Mouse (Mus musculus) MEL (cell line): ENCODE results near the gene Bcr.

Source experiments
- CTCF ChIP-seq, 3 experiments: IDR thresholded peaks in 2 of 3; conservative IDR thresholded peaks in 1 of 3; 2 replicates each; pipeline ENCODE4 v1.5.1; 2011 to 2012; ENCODE audit warnings: low read length in 3 of 3, low read depth in 2 of 3, mild to moderate bottlenecking in 2 of 3, improper control_type of control experiment in 1 of 3, inconsistent platforms in 1 of 3, mixed read lengths in 1 of 3, moderate library complexity in 1 of 3; ENCODE audit not compliant: control insufficient read depth in 1 of 3, insufficient read depth in 1 of 3, poor library complexity in 1 of 3, severe bottlenecking in 1 of 3
- EP300 ChIP-seq, 2 experiments: IDR thresholded peaks; 2 replicates each; pipeline ENCODE4 v1.6.1; 2011; ENCODE audit warnings: improper control_type of control experiment in 2 of 2, low read length in 2 of 2, low read depth in 1 of 2, mild to moderate bottlenecking in 1 of 2
- JUND ChIP-seq: IDR thresholded peaks from 2 replicates; pipeline ENCODE4 v1.6.1; 2011; ENCODE audit warnings: low read depth, mild to moderate bottlenecking, improper control_type of control experiment, low read length
- MAX ChIP-seq: IDR thresholded peaks from 2 replicates; pipeline ENCODE4 v1.6.1; 2011; ENCODE audit warnings: low read length, improper control_type of control experiment
- POLR2AphosphoS2 ChIP-seq: IDR thresholded peaks from 2 replicates; pipeline ENCODE4 v1.6.1; 2011; ENCODE audit warnings: low read length, improper control_type of control experiment
- POLR2AphosphoS5 ChIP-seq: IDR thresholded peaks from 2 replicates; pipeline ENCODE4 v1.6.1; 2012; ENCODE audit warnings: low read depth, borderline replicate concordance, mild to moderate bottlenecking, inconsistent platforms, low read length, moderate library complexity, mixed read lengths
- SIN3A ChIP-seq: IDR thresholded peaks from 2 replicates; pipeline ENCODE4 v1.6.1; 2012; ENCODE audit warnings: low read length, improper control_type of control experiment, inconsistent platforms
- TAL1 ChIP-seq: IDR thresholded peaks from 2 replicates; pipeline ENCODE4 v1.6.1; 2012; ENCODE audit warnings: mild to moderate bottlenecking, inconsistent platforms, low read length, moderate library complexity, mixed read lengths
- TCF12 ChIP-seq: IDR thresholded peaks from 2 replicates; pipeline ENCODE4 v1.6.1; 2014; ENCODE audit warnings: low read depth, mild to moderate bottlenecking, inconsistent platforms, low read length, improper control_type of control experiment, moderate library complexity
- USF2 ChIP-seq, 2 experiments: IDR thresholded peaks; 2 replicates each; pipeline ENCODE4 v1.6.1; 2011 to 2012; ENCODE audit warnings: improper control_type of control experiment in 2 of 2, low read length in 2 of 2, borderline replicate concordance in 1 of 2, inconsistent platforms in 1 of 2, low read depth in 1 of 2, mild to moderate bottlenecking in 1 of 2; ENCODE audit not compliant: insufficient read depth in 1 of 2
- ZC3H11A ChIP-seq: IDR thresholded peaks from 2 replicates; pipeline ENCODE4 v1.6.1; 2012; ENCODE audit warnings: low read depth, mild to moderate bottlenecking, inconsistent platforms, low read length, improper control_type of control experiment

DNA sequence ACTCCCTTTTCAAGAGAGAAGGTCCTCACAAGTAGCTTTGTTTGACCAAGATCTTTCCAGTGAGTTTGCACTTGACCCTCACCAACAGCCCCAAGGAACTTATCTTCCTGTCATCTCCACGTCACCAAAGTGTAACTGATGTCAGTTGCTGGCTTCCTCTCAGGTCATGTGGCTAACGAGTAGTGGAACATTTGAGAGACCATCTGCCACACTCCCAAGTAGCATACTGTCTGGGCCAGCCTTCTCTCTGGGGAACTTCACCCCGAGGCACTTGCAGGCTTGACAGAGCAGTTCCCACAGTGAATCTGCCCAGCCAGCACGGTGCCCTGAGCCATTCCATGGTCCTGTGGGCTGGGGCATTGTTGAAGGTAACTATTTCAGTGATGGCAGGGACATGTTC, 65.2 kb downstream of the Bcr start:
- TF ChIP-seq TCF12: no peak
- TF ChIP-seq CTCF (IDR thresholded peaks at IDR 0.05 in 2 of 3, conservative IDR thresholded peaks at IDR 0.05 in 1 of 3; ENCODE audit: control insufficient read depth in 1 of 3, insufficient read depth in 1 of 3, low read depth in 2 of 3, low read length in 3 of 3, poor library complexity in 1 of 3, severe bottlenecking in 1 of 3): no peak
- TF ChIP-seq POLR2AphosphoS2: no peak
- TF ChIP-seq ZC3H11A: no peak
- no peak for TF ChIP-seq POLR2AphosphoS5
- TF ChIP-seq EP300 (IDR thresholded peaks at IDR 0.05; ENCODE audit: low read depth in 1 of 2, low read length in 2 of 2): no peak
- no peak for TF ChIP-seq MAX
- no peak for TF ChIP-seq TAL1
- no peak for TF ChIP-seq JUND
- no peak for TF ChIP-seq SIN3A
- TF ChIP-seq USF2 (IDR thresholded peaks at IDR 0.05; ENCODE audit: borderline replicate concordance in 1 of 2, insufficient read depth in 1 of 2, low read depth in 1 of 2, low read length in 2 of 2): no peak
